Mouse (Mus musculus) fat pad, adult 2 months (tissue): ENCODE measurements at regions not wholly inside any gene's neighbourhood (a gene's known extent, or its start where the extent isn't known, plus 50 kb on each side); places are given as distances from the start of the nearest gene placed in this dataset.

Source experiments
- DNase-seq: peaks from one replicate; pipeline ENCODE4 v3.0.0-alpha.2; 2011; ENCODE audit warnings: low read depth, low spot score; ENCODE audit errors: extremely low read depth

DNA sequence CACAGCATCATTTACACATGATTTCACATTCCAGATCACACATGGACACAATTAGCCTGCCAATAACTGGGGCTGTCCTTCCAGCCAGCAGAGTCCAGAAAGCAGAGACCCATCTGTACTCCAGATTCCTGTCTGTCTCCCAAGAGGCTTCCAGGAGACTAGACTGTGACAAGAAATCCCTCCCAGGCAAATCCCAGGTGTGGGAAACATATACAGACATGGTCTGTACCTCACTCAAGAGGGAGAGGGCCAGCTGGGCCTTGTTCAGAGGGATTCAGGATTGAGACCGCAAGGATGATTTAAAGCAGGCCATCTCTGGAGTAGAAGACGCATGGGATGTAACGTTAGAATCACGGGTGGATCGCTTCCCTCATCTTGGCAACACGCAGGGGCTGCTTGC lies 182.7 kb upstream of the Prr30 start:
- DNase-seq: no peak

DNA sequence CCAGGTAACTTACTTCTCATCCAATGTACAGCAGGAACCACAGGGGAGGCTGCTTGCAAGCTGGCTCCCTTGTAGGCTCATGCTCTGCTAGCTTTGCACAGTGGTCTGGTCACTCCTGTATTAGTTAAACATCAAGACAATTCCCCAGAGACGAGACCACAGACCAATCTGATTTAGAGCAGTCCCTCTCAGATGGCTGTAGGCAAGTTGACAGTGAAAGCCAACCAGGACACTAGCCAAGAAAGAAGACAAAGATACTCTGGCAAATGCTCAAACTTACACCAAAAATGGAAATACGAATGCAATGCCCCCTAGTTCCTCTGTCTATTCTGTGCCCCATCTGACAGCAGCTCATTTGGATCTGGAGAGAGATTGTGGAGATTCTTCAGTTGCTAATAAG lies 181.8 kb upstream of the Prr30 start:
- DNase-seq: no peak

DNA sequence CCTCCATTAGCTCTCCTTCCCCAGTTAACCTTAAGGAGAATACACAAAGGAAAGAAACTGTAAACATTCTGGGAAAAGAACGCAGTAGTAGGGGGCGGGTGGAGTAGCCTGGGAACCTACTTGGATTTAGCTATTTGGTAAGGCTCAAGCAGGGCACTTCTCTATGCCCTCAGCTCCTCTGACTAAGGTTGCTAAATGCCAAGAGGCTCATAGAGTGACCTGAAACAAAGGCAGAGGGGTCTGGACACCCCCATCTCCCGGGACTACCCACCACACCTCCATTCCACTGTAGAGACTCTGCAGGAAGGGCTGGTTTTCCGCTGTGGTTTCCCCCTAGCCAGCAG lies 179.5 kb upstream of the Prr30 start:
- no peak for DNase-seq

DNA sequence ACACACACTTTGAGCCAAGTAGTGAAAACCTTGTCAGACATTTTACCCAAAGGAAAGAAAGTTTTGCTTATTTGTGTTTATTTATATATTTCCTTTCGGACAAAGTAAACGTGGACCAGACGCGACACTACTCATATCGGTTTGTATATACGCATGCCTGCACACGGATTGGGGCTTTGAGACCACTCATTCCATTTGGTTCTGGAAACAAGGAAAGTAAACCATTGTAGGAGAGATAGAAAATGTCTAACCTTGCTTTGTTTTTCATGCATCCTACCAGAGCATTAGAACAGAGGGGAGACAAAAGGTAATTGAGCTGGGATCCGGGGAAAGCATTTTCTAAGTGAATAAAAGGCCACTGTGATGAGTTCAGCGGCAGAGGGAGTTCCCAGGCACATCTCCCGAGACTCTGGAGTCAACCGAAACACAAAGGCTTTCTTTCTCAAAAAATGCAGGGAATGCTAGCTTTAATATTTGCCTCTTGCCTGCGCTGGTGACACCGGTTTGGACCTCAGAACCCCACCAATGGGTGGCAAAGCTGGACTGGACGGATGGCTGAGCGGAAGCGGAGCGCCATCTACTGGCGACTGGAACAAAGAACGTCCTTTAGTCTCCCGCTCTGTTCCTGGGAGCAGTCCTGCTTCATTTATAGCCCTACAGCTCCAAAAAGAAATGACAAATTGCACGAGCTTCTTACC lies 179.0 kb upstream of the Prr30 start:
- no peak for DNase-seq

DNA sequence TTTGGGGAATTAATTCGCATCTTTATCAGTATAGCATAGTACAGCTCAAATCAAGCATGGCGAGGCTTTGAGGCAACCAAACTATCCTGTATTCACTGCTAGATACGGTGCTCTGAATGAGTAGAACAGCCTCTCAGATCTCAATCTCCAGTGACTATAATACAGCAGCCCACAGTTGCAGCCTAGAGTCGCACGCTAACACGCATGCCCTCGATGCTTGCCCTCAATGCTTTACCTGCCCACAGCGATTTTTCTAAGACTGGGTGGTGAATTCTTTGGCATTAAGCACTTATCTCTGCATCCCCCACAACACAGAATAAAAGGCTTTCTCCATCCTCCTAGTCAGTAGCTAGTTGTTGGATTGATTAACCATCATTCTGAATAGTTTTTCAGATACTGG lies 178.4 kb upstream of the Prr30 start:
- DNase-seq: no peak

DNA sequence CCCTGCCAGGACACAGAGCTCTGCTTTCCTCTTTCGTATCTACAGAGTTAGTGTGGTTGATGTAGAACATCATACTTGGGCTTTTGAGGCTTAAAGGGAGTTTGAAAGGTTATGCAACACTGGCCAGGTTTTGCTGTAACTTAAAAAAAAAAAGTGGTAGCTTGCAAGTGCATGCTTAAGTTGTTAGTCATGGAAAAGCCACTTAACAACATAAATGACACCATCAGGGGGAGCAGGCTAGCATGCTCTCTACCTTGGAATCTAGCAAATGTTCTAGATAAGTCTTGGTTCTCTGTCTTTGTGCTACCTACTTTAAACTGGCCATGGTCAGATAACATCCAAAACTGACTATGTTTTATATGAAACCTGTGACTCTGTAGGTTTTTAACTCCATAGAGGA lies 176.6 kb upstream of the Prr30 start:
- DNase-seq: no peak

DNA sequence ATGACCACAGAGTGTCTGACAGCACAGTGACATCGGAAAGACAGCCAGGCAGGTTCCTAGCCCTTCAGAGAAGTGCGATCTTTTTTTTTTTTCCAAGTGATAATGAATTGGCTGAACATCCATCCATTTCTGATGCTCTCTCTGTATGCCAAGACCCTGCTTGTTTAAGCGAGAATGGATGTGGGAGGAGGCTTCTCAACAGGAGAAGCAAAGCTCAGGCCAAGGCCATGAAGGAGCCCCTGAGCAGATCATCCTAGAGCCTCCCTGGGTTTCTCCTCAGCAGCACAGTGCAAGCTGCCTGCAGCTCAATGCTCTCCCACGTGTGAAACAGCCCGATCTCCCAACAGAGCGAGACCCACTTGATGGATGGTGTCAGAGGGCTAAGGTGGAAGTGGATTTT lies 175.7 kb upstream of the Prr30 start:
- DNase-seq: no peak

DNA sequence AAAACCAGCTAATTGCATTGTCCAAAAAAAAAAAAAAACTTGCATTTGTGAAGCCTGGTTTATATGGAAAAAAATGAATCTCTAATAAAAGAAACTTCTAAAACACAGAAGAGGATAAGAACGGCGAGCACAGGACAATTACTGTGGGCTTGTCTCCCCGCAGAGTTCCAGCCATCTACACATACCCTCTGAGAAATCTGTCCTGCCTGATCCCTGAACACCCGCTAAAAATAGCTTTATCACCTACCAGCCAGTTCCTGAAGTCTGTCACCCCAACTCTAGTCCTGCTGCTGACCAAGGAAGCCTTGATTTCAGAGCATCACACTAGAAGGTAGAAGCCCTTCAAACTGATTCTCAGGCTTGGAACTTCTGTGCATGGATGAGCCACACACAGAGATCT lies 173.7 kb upstream of the Prr30 start:
- DNase-seq: no peak

DNA sequence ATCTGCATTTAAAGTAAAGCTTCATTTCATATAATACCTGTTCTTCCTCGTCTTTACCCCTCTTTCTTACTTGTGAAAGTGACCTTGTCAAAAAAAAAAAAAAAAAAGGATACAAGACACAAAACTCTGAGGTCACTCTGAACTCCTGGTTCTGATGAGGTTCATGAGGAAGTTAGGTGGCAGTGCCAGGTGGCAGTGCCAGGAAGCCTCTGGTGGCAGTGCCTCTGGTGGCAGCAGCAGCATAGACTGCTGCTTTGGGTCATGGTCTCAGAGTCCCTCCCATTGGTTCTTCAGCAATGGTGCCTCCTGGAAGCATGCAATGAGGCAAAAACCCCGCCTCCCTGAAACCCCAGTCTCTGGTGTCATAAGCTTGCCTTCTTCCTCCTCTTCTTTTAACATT lies 159.7 kb upstream of the Prr30 start:
- no peak for DNase-seq

DNA sequence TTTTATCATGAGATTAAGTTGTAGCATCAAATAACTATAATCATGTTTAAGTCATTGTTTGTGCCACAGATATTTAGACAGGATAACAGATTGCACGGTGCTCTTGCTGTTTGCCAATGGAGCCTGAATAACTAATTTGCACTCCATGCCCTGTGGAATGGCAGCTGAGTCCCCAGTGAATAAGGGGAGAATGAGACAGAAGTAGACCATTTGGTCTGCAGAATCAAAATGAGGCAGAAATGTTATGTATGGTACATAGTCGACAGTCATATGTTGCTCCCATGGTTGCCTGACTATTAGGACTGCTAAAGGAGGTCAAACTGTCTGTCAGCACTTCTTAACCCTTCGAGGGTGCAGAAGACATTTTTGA lies 152.9 kb upstream of the Prr30 start:
- DNase-seq: no peak

DNA sequence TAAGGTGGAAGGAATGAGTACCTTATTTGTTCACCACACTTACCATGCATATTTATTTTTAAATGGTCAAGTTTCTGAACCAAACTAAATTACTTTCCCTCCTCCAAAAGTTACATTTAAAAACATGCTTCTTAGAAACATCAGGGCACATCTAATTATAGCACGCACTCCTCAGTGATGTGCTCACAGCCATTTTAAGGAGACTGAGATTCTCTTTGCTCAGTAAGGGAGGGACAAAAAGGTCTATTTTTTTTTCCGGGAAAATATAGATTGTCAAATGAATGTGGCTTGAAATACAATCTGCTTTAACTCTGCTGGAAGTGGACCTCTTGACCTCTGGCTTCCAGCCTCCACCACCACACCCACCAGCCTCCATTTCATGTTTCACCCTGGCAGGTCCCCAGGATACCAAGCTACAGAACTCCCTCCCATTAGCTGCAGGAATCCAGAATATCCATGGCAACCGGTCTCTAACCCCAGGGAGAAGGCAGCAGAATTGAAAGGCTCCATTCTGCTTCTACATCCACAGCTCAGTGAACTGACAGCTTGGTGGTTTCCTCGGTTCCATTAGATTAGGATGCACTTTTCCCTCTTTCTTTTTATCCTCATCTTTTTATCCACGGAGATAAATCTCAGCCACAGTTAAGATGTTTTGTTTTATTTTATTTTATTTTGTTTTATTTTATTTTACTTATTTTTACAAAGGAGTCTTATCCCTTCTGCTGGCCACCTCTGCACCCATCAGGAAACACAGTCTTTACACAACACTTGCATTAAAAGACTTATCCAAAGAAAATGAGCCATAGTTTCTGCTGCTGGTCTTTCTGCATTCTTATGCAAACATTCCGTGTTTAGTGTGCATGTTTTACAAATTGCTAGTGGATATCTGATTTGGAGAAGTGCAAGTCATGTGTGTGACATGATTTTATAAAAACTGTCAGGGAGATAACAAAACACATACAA lies 152.2 kb upstream of the Prr30 start:
- no peak for DNase-seq

DNA sequence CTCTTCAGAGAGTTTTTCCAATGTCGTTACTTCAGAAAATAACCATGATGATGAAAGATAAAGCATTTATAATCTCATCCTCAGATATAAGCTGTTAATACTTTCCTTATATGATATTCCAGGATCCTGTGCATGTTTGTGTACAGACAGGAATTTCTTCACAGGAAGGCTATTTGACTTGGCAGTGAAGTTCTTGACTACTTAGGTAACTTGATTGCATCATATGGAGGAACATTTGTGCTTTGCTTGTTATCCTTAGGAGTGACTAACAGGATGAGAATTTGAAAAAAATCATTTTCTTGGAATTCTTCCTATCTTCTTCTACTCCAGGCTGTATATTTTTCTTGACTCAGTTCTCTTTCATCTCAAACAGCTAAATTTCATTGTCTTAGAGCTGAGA lies 140.2 kb upstream of the Prr30 start:
- DNase-seq: peak; percentile 25

DNA sequence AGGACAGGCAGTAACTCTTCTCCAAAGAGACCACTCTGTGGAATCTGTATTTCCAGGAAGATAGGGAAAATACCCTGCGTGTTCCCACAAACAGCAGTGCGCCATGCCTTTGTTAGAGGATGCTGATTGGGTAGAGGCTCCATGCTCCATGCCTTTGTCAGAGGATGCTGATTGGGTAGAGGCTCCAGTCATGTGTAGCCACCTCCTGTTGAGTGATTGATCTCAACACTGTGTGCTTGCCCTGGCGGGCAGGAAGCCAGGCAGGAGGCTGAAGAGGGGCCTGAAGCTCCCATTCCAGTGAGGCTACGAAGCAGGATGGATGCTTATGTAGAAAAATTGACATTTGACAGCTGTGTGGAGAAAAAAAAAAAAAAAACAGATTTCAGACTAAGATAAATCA lies 131.9 kb upstream of the Prr30 start:
- no peak for DNase-seq

DNA sequence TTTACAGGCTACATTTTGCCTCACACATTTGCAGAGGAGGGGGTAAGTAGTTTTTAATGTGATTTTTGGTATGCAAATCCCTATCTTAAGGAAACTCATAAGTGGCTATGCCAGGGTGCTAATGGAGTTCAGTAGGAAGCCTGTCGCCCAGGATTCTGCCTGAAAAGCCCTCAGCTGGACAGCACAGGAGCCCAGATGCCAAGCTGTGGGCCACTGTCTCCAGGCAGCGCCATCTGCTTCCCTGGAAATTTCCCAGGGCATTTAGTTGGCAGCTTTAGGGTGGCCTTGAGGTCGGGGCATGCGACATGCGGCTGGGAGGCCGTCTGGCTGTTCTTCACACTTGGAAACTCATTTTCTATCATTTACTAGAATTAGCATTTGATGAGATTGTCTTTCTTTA lies 127.3 kb upstream of the Prr30 start:
- no peak for DNase-seq

DNA sequence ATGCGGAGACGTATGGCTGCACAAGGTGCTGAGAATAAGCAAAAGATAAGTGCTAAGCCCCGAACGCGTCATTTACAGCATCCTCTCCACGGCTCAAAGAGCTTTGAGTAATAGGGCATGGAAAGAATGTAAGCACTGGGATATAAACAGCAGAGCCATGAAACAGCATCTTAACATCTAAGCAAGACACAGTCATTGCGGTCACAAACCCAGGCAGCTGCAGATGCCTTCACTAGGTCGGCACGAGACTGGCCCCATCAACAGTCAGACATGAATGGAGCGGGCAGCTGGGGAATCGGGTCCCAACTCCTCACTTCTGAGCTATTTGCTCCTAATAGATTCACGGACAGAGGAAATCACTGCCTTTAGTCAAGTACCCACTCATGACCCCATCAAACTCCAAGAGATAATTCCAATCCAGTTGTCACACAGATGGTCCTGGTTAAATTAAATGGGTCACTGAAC lies 126.4 kb upstream of the Prr30 start:
- DNase-seq: no peak

DNA sequence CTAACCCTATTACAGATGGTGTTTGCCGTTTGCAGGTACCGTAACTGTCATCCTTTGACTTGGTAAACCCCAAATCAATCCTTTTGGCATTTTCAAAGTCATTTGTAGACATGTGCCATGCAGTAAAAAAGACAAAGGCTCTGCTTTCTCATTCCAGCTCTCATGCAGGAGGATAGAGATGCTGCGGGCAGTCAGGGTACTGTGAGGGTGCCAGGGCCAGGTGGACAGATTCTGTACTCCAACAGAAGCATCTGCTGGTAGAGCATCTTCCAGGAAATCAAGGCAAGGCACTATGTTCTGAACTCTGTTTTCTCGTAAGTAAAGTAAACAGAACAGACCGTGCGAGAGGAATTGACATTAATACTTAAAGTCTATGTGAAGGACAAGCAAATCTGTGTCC lies 123.2 kb upstream of the Prr30 start:
- no peak for DNase-seq

DNA sequence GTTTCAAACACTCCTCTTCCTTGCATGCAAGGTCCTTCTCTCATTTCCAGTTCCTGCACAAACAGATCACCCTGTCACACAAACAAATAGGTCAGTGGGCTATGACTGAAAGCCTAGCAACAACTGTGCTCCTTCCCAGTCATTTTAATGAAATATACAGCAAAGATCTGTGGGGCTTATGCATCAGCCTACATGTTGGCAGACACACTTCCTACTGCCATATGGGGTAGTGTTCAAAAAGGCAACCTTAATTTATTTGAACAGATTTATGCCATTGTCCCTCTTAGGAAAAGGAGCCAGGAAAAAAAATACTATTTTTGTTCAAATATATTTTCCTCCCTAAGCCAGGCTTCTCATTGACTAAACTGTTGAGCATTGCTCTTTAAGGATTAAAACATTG lies 107.8 kb upstream of the Prr30 start:
- no peak for DNase-seq

DNA sequence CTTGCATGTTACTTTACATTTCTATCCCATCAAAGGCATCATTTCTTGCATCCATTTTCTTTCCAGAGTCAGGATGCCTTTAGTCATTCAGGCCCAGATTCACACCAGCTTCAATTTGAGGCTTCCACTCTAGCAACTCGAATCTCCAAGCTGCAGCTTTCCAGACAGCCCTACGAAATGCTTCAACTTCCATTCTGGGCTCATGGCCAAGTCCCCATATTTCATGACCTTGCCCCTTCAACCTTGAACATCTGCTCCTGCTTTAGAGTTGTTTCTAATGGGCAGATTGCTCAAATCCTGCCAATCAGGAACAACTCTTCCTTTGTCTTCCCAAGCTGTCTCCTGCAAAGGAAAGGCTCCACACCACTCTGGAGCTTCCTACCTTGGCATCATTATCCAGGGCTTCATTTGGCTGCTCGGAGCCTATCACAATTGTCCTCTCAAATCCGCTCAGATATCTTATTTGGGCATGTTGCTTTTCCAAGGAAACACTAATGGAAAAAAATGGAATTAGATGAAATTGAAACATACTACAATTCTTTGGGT lies 104.4 kb upstream of the Prr30 start:
- DNase-seq: no peak

DNA sequence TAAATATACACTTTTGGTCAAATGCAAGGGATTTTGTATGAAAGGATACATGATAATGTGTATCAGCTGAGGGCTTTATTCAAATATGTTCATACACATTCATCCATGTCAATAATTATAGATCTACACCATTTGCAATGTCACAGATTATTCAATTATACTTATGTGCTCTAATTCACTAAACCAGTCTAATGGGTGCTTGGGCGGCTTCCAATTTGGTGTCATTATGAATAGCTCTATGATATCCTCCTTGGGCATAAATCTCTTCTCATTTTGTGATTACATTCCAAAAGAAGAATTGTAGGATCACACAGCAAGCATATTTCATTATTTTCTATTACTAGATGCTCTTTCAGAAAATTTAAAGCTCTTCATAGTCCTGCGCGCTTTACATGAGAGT lies 97.7 kb upstream of the Prr30 start:
- DNase-seq: no peak

DNA sequence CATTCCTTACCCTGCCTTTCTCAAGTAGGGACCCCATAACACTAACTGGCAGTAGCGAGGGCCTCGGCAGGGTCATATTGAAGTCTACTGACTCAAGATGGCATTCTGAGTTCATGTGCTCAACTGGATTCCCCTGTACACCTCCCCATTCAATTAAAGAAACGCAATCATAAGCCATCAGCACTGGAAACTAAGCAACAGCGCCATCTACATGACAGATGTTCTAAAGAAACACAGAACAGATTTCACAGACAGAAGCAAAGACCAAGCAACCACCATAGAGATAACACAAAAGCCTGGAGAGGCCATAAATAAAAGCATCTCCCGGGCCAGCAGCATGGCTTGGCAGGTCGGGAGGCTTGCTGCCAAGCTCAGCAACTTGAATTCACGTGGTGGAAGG lies 94.6 kb upstream of the Prr30 start:
- DNase-seq: no peak

DNA sequence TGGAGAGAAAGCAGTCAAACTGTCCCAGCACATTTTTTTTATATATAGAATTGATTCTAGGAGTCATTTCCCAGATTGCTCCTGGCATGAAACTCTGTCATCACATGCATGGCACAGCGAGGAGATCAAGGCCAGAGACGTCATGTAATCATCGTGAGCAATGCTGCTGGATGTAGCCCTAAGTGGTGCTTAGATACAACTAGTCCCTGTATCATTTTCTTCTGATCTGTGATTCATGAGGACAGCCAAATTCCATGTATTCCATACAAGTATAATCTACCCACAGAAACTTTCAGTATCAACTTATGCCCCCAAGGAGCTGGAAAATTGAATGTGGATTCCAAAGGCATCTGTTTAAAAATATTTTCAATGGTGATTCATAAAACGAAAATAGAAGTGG lies 87.6 kb upstream of the Prr30 start:
- no peak for DNase-seq

DNA sequence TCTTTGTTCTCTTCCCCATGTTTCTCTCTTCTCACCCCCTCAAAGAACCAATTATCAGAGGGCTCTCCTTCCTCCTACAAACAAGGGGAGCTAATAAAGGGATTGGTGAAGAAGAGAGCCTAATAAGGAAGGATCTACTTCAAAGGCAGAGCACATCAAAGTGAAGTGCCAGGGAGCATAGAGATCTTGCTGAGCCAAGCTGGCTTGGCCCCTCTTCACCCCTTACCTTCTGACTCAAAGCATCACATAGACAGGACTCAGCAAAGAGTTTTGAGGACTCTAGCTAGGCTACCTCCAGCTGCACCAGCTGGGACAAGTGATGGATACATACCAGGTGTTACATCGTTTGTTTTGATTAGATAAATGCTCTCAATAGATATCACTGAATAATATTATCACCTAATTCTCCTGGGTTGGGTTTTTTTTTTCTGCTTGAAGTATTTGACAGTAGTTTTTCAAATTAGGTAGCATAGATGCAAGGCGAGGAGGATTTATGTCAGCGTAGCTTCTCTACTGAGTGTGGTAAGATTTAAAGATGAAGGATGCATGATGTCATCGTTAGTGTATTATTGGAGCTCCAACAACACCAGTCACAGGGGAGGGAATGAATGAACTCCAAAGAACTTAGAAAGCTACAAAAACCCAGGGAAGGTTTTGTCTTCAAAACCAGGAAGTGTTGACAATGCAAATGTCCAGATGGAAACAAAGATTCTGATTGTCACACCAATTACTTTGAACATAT lies 69.1 kb upstream of the Prr30 start:
- DNase-seq: no peak
